Mouse (Mus musculus): ENCODE data around the gene Cstf3.

The Cstf3 gene

DNA sequence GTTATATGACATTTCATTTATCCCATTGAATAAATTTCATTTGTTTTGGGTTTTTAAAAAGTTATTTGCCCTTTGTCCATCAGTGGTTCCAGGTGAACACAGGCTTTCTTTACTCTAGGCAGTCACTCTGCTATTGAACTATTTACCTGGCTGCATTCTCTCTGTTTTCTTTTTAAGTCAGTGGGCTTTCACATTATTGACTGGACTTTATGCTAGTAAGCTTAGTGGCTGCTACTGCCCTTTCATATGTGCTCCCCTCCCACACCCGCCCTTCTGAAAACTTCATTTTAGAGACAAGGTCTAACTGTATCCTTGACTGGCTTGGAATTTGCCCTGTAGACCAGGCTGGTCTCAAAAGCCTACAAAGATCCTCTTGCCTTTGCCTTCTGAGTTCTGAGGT, 15.2 kb downstream of the Cstf3 start:
- DNase-seq = no peak

DNA sequence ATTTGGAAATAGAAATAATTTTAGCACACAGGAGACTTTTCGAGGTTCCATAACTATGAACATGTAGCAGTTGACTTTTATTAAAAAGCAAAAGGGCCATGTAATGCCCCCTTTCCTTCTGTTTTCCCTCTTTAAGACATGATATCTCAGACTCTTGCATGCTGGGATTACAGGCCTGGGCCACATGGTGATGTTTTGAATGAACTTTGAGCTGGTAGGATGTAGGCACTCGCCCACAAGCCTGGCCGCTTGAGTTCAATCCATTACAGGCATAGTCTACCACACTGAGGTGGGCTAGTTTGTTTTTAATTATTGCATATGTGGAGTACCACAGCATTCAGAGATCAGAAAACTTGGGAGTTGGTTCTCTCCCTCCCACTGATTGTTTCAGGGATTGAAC, 24.5 kb downstream of the Cstf3 start:
- no peak for DNase-seq

DNA sequence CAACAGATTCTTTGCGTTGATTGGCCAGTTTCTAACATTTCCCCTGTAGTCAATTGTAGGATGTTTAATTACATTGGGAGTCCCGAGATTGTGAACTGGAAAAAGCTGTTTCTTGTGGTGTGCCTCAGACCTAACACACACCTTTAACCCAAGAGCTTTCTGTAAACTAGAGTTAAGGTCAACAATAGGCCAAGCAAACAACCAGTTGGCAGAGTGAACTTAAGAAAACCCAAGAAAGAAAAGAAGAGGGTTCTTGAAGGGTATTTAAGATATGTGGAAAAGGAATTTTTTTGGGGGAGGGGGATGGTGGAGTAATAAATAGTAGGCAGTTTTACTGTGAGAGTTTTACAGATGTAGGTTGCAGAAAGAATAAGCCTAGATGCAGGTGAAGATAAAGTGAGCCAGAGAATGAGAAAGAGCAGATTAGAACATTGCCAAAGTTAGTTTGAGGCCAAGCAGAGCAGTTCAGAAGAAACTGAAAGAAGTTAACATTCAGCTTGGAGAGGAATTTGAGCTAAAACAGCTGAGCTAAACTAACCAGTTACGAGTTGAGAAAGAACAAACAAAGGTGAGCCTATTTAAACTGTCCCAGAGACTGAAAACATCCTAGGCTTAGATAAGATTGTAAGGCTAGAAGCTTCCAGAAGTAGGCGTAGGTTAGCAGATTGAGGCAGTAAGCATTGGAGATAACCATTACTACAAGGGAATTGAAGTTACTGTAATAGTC, 25.8 kb downstream of the Cstf3 start:
- no peak for DNase-seq

DNA sequence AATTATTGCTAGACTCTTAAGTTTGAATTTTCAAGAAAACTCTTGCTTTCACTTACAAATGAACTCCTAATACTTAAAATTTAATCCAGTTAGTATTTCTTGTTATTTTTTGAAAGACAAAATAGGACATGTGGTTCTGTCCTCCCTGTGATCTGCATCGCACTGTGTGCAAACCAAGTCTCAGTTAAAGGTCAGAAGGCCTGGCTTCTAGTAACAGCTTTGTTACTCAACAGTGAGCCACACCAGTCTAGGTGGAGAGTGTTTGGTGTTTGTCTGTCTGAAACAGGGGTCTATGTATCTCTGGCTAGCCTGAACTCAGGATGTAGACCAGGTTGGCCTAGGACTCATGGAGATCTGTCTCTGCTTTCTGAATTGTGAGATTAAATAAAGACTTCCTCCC, 68.3 kb downstream of the Cstf3 start:
- DNase-seq = no peak

DNA sequence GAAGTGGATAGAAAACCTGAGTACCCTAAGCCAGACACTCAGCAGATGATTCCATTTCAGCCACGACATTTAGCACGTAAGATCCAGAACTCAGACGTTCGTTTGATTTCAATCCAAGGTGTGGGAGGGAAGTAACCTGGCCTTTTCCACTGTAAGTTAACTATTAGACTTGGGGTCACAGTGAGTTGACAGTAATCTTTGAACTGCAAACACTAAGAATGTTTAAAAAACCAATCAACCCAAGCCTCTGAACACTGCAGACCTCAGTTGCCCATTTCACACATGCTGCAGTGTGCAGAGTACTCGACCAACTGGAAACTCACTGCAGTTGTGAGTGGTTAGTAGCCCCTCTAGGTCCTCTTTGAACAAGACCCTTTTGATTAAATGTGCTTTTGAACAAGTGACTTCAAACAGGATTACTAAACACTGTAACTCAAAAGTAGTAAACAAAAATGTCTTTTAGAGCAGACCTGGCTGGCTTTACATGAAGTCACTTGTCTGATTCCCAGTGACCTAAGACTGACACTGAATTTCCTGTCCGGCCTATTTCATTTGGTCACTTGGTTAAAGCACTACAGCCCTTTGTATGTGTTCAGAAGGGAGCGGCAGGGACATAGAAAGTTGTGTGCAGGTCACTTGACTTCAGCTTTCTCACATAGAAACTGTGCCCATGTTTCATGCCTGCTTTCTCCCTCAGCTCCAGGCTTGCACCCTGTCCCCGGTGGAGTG, 73.2 kb downstream of the Cstf3 start:
- no peak for DNase-seq

DNA sequence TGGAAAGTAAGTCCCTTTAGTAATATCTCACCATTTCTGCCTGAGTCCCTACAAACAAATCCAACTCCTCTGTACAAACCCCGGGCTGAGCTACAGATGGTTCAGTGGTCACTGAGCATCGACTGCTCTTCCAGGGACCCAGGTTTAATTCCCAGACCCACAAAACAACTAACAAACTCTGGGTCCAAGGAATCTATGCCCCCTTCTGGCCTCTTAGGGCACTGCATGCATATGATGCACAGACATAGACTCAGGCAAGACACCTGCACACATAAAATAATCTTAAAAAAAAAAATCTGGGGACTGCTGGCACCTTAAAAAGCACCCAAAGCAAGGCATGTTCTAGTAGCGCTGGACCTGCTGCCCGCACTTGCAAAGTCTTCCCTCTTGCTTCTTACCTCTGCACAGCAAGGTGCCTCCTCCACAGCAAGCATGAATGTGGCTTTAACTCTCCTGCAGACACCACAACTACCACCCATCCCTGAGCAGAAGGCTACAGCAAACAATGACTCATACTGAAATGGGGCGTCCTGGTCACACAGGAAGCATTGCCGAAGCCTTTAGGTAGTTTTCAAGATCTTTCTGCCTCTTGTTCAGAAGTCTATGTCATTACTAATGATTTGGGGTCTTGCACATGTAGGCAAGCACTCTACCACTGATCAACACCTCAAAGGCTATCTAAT, 78.9 kb downstream of the Cstf3 start:
- no peak for DNase-seq

DNA sequence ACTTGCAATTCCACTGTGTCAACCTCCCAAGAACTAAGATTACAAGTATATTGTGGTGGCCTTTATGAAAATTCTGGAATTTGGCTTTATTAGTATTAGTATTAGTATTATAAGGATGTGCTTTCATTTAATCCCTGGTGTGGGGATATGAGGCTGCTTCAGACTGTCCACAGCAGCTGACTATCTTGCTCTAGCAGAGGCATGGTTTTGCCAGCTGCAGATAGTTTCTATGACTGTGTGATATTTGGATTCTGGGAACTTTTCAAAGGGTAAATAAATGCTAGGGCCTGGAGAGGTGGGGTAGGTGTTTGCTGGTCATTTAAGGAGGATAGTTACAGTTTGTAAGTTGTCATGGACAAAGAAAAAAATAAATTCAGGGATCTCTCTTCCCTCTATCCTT, 81.4 kb downstream of the Cstf3 start:
- DNase-seq = no peak

DNA sequence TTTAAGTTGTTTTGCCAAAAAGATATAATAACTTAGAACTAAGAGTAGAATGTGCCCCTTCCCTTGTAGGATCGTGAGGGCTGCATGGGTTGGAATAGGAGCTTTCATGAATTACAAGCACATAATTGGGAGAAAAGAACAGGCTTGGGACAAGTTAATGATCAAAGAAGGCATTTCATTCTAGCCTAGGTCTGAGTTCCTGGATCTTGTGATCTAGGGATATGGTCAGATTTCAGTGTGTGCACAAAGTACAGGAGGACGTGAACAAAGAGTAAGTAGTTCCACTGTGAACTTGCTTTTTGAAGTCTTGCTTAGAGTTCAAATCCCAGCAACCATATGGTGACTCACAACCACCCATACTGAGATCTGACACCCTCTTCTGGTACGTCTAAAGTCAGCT, 87.0 kb downstream of the Cstf3 start:
- DNase-seq = no peak

DNA sequence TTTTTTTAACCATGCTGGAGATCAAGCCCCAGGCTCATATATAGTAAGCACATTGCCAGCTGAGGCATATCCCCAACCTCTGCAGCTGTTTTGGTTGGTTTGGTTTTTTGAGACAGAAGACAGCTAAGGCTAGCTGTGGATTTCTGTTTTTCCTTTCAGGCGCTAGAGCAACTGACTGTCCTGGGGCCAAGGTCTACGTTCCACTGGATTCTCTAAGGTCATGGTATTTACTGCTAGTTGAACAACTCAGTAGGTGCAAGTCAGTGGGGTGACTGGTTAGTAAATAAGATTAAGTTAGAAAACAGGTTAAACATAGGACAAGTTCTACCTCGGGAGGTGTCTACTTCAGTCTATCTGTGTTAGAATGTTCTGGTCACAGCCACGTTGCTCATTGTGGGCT, 94.4 kb downstream of the Cstf3 start:
- DNase-seq = no peak

DNA sequence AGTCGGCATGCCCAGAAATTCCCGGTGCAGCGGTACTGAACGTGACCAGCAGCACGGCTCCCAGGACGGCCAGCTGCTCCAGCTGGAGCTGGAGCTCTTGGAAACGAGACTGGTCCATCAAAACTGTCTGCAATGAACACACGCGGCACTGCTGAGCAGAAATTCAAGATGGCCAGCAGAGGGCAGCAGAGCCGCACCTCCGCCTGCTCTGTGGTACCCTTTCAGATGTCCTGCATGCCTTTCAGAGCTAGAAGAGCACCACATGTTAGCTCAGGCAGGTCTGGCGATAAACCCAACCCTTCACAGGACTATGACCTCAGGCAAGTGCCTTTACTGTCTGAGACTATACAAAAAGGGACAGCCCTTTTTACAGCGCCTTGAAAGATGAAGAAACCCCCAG, 95.1 kb downstream of the Cstf3 start:
- peak; percentile 75 for DNase-seq

DNA sequence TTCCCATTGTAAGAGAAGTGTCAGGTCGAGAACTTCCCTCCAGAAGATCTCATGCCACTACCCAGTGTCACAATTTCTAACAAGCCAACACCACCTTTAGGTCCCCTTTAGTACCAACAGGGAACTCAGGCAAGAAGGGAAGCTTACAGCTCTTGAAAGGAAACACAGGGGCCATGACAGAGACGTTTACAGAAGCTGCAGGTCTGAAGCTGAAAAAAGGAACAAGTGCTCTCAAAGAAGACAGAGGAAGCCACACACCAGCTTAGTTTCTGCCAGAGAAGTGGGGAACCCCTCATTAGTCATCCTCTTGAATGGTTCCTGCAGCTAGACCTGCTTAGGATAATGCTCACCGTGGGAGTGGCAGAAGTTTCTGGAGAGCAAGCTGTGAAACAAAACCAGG, 96.9 kb downstream of the Cstf3 start:
- no peak for DNase-seq

DNA sequence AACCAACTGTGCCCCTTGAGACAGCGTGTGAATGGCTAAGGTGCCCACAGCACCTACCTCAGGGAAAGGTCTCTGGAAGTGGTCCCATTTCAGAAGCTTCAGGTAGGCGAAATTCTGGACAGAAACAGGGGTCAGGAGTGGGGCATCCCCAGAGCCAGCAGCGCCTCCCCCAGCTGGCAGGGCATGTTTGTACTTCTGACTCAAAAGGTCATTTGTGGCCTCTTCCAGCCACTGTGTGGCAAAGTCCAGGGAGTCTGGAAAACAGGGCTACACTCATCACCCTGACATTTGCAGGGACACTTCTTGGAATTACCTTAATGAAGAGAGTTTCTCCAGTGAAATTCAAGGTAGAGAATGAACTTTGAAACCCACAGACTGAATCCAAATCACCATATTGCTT, 98.0 kb downstream of the Cstf3 start:
- no peak for DNase-seq

DNA sequence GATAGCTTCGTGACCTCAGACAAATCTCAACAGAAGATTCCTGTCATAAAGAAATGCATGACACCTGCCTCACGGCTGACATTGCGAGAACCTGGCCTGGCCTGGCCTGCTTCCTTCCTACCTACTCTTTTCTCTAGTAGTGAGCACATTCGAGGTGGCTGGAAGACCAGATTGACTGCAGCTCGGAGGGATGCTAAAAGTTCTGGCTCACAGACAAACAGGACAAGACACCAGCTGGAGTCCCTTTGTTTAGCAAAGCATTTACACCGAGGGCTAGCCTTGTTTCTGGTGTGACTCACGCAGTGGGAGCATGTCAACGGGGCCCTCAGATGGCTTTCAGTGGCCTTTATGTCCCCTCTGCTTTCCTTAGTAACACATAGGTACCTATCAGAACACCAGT, 98.4 kb downstream of the Cstf3 start:
- DNase-seq = no peak

DNA sequence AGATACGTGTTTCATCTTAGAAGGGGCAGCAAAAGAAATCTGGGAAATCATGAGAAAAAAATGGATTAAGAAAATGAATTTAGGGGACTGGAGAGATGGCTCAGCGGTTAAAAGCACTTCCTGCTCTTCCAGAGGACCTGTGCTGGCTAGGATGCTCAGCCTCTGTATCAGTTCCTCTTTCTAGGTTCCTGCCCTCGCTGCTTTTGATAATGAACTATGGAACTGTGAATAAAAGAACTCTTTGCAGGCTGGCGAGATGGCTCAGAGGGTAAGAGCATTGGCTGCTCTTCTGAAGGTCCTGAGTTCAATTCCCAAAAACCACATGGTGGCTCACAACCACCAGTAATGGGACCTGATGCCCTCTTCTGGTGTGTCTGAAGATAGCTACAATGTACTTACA, 100.4 kb downstream of the Cstf3 start:
- no peak for DNase-seq

DNA sequence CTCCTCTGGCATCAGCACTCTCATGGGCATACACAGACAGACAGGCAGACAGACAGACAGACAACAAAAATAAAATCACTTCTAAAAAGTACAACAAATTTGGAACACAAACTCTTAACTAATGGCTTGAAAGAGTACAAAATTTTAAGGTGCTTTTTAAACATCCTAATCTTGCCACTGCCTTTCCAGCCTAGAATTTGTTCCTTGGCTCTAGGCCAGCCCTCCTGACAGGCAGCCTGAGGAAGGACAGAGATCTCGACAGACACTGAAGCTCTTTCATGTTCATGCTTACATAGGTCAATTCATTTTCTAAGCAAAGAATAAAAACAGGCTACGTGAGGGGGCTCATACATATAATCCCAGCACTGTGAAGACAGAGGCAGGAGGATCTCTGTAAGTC, 102.2 kb downstream of the Cstf3 start:
- no peak for DNase-seq

DNA sequence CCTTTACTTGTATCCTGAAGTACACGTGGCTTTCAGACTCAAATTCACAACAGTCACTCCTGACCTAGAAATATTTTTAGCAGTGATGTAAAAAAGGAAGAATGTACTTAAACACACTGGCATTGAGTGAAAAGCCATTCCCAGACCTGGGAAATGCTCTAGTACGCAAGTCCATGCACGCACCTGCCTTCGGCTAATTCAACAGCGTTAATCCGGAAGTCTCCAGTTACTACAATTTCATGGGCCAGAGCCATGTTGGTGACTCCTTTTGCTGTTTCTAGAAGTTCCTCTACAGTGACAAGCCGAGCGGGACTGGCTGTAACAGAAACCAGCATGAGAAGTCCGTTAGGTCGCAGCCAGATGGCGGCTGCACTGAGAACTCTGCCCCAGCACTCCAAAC, 109.3 kb downstream of the Cstf3 start:
- DNase-seq = no peak

DNA sequence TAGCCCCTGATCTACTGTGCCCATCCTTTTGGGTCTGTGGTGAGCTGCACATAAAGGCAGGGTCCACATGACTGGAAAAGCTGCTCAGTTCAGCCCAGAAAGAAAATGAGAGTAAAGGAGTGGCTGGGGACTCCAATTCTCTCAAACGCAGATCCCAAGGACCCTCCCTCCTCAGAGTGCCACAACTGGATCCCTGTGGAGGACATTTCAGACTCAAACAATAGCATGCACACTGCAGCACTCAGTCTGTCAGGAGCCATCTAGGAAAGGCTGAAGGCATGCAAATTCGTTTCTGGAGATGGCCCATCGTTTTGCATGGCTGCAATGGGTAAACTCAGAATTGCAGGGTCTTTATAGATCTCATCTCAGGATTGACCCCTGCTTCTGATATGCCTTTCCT, 112.8 kb downstream of the Cstf3 start:
- DNase-seq = no peak

DNA sequence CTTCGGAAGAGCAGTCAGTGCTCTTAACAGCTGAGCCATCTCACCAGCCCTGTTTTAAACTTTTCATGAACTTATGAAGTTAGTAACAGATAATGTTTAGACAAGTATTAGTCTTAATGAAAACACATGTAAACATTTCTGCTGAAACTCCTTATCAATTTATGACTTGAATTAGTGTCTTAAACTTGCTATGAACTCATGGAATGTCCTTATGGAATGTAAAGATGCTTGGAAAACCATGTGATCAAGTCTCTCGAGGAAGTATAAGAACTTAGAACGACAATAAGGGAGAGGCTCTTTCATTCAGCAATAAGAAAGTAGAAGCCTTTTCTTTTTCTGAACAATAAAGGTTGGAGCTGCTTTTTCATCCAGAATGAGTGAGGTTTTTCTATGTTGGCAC, 114.0 kb downstream of the Cstf3 start:
- no peak for DNase-seq

DNA sequence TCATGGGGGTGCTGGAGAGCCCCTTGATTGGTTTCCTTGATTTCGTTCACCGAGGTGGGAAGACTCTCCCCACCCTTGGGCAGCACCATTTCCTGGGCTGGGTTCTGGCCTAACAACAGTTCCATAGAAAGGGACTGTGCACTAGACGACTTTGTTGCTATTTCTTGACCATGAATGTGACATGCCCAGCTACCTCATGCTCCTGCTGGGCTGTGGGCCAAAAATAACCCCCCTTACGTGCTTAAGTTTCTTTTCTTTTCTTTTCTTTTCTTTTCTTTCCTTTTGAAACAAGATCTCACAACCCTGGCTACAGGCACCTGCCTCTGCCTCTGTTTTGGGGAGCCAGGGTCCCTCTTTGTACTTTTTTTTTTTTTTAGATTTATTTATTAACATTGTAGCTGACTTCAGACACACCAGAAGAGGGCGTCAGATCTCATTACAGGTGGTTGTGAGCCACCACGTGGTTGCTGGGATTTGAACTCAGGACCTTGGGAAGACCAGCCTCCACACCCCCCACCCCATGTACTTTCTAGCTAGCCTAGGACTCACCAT, 119.5 kb downstream of the Cstf3 start:
- no peak for DNase-seq

DNA sequence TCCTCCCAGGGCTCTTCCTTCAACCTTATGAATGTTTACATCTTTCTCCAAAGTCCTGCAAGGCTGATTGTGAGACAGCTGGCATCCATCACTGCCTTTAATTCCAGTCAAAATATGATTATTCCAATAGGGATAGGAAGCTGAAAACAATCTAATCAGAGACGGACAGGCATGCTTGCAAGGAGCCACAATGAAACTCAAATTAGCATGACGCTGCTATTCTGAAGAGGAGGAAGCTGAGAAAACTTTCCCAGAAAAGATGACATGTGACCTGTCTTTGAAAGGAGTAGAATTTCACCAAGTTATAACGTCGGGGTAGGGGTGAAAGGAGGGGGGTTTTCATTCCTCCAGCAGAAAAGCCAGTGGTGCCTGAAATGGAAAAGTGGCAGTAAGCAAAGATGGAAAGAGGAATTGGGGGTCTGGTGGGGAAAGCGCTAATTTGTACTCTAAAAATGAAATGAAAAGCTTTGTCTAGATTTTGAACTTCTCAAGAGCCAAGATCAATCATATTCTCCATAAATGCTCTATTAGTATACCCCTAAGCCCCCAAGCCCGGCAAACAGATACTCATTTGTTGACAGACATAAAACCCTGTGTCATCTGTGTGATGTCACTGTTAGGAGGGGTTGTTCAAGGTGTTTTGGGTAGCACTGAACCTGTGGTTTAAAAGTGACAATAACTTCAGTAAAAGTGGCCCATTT, 120.5 kb downstream of the Cstf3 start:
- DNase-seq = no peak

DNA sequence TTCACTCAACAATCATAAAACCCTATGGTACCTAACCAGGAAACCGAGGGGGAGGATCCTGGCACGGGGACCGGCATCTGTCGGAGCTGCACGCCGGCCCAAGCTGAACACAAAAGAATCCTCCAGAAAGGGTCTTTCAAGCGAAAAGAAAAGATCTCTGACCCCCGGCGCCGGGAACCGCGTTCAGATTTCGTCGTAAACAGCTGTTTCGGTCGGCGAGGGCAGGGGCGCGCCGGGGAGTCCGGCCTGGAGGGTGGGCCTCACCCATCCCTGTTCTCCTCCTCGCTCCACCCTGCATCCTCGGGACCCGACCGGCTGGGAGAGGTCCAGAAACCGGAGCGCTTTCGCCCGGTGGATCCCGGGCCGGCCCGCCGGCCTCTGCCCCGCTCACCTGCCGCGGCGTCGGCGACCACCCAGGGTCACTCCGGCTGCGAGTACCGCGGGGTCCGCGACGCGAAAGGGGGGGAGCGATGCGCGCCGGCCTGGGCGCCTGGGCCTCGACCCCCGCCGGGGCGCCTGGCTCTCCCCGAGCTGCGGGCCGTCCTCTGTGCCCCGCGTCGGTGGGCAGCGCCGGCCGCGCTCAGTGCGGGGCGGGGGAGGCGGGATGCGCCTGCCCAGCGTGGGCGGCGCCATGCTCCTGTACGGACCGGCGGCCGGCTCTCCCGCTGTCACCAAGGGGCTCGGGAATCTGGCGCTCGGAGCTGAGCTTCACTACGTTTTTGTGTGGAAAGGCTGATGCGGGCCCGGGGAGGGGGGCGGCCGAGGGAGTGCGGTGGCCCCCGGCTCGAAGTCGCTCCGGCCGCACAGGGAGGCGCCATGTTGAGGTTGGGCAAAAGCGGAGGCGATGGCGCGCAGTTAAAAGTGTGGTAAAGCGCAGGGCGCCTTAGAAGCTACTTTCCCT, 121.5 kb downstream of the Cstf3 start, which contains the start of gene Tcp11l1:
TSS of gene Tcp11l1 (minus strand) at position 585 of the 901 bp plus-strand sequence.
- peak; percentile 76 for DNase-seq

DNA sequence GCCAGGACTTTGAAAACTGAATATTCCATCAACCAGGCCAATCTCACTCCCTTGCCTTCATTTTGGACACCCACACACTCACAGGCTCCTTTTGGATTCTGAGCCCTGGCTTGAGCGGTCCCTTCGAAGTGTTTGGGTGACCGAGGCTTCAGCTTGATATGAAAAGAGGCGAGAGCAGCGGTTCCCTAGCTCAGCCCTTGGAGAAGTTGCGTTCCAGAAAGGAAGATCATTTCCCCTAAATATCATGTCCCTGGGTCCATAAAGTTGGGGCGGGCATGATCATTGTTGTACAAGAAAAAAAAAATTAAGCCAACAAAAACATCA, 122.1 kb downstream of the Cstf3 start:
- no peak for DNase-seq
